Mouse (Mus musculus): Measurements from ENCODE around the gene Clk1.
"Not testable (repeated sequence)": the region's sequence is repeated elsewhere in the genome, so short reads cannot be mapped to it uniquely, and the experiment has no call there.

The Clk1 gene

GRCm38 (mm10) chr1:58407321-58407720, 16.5 kb downstream of the Clk1 start:
- DNase-seq (ENCODE audit: extremely low spot score): no peak

- no peak for DNase-seq (ENCODE audit: extremely low spot score)
These were observed 20.1 kb downstream of the Clk1 start for GRCm38 (mm10) chr1:58403745-58404144.

- DNase-seq (ENCODE audit: extremely low spot score): no peak
These were observed 22.5 kb downstream of the Clk1 start for GRCm38 (mm10) chr1:58401396-58401795.

GRCm38 (mm10) chr1:58397731-58398130, 26.1 kb downstream of the Clk1 start:
- DNase-seq (ENCODE audit: extremely low spot score): no peak

GRCm38 (mm10) chr1:58396179-58396578, 27.7 kb downstream of the Clk1 start:
- DNase-seq (ENCODE audit: extremely low spot score): no peak

- no peak for DNase-seq (ENCODE audit: extremely low spot score)
These were observed 28.5 kb downstream of the Clk1 start for GRCm38 (mm10) chr1:58395341-58395740.

GRCm38 (mm10) chr1:58393284-58394195, 30.3 kb downstream of the Clk1 start:
- DNase-seq (ENCODE audit: extremely low spot score): peak; percentile 54

GRCm38 (mm10) chr1:58392652-58393283, 31.1 kb downstream of the Clk1 start, which contains the start of gene Bzw1:
TSS of gene Bzw1 (plus strand) at chr1:58392898.
- DNase-seq (ENCODE audit: extremely low spot score): peak; percentile 96

- DNase-seq (ENCODE audit: extremely low spot score): no peak
These were observed 31.6 kb downstream of the Clk1 start for GRCm38 (mm10) chr1:58392268-58392651.

- DNase-seq (ENCODE audit: extremely low spot score): peak; percentile 24
These were observed 32.2 kb downstream of the Clk1 start for GRCm38 (mm10) chr1:58391421-58392267.

GRCm38 (mm10) chr1:58382586-58383281, 41.1 kb downstream of the Clk1 start:
- DNase-seq (ENCODE audit: extremely low spot score): no peak

- DNase-seq (ENCODE audit: extremely low spot score): no peak
These were observed 48.2 kb downstream of the Clk1 start for GRCm38 (mm10) chr1:58375574-58376147.

GRCm38 (mm10) chr1:58374266-58374665, 49.6 kb downstream of the Clk1 start:
- not testable (repeated sequence) for DNase-seq (ENCODE audit: extremely low spot score)

- no peak for DNase-seq (ENCODE audit: extremely low spot score)
These were observed 54.1 kb downstream of the Clk1 start for GRCm38 (mm10) chr1:58369716-58370115.

- no peak for DNase-seq (ENCODE audit: extremely low spot score)
These were observed 57.0 kb downstream of the Clk1 start for GRCm38 (mm10) chr1:58366737-58367471.

GRCm38 (mm10) chr1:58365829-58366228, 58.0 kb downstream of the Clk1 start:
- no peak for DNase-seq (ENCODE audit: extremely low spot score)

GRCm38 (mm10) chr1:58364551-58364950, 59.3 kb downstream of the Clk1 start:
- no peak for DNase-seq (ENCODE audit: extremely low spot score)

- no peak for DNase-seq (ENCODE audit: extremely low spot score)
These were observed 61.6 kb downstream of the Clk1 start for GRCm38 (mm10) chr1:58362296-58362695.
